Mouse (Mus musculus): ENCODE measurements around the gene Cdca3.
A peak's percentile ranks its signal among the peaks of the same experiment; 100 is the strongest.

The Cdca3 gene

DNA sequence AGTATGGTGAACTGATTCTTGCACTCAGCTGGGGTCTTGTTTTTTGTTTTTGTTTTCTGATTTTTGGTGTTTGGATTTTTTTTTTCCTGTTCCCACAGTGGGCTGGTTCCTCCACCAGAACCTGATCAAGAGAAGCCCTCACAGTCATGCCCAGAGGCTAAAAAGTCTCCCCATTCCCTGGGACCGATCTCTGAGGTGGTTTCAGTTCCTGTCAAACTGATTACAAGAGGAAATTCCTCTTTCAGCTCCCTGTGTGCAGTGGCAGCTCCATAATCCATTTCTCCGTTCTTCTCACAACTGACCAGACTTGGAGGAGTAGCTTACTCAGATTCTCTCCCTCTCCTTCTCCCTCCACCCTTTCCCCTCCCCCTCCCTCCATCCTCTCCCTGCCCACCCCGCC is 45.0 kb downstream of the Cdca3 start:
- DNase-seq = no peak

DNA sequence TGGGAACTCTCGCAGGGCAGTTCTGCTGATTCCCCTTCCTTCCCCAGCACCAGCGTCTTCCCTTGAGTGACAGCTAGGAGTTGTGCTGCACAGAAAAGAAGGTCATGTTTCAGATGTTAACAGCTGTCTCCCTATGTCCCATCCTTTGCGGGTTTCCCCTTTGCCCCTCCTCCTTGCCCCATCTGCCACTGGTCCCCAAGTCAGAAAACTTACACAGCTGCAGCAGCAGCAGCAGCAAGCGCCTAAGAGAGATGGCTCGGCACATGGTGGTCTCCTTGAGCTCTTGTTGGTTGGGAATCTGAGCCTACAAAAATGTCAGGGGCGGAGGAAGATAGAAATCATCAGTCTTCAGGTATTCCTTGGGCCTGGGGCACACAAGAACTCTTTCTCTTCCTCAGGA is 50.0 kb downstream of the Cdca3 start:
- no peak for DNase-seq

DNA sequence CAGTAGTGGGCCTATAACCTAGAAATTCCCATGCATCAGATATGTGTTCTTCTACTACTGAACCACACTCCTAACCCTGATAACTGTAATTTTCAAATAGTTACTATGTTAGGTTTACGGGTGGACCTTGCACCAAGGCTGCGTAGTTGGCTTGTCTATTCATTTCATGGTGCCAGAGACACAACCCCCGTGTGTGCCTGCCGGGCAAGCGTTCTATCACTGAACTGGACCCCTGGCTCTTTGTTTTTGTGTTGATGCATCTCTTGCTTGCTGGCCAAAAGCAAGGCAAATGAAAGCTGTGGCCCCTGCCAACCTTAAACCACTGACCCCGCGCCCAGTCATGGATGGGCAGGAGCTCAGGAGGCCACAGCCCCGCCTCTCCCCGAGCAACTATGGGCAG is 52.5 kb downstream of the Cdca3 start:
- DNase-seq = peak in 1 of 2 experiments; percentile 15
